Mouse (Mus musculus) liver, postnatal 0 days (tissue): ENCODE data around the gene Polr1c. TPM values are rescaled to one million over a fixed set of nuclear protein-coding genes. Genes with fewer than 3 reads are reported as not detected.

Source experiments
- ATAC-seq: fragments of 200-750 bp; cut with Nextera tagmentation; 2 replicates; pipeline ENCODE4 v1.8.0; 2017; ENCODE audit warnings: mild to moderate bottlenecking, moderate library complexity
- DNase-seq: peaks from one replicate; pipeline ENCODE4 v3.0.0-alpha.2; 2016
- H3K27ac ChIP-seq: fragments of 300-500 bp; sonication (generic); 2 replicates; pipeline ENCODE4 v1.5.1; 2014; ENCODE audit warnings: antibody characterized with exemption, moderate library complexity, mild to moderate bottlenecking, low read depth
- H3K27me3 ChIP-seq: fragments of 300-500 bp; sonication (generic); 2 replicates; pipeline ENCODE4 v1.6.1; 2014; ENCODE audit warnings: low read length, control low read depth, mixed read lengths; ENCODE audit not compliant: insufficient read depth
- H3K36me3 ChIP-seq: fragments of 300-500 bp; sonication (generic); replicated peaks from 2 replicates; pipeline ENCODE4 v1.6.1; 2014; ENCODE audit warnings: mild to moderate bottlenecking, control low read depth, low read length, moderate library complexity, mixed read lengths; ENCODE audit not compliant: insufficient read depth
- H3K4me1 ChIP-seq: fragments of 300-500 bp; sonication (generic); 2 replicates; pipeline ENCODE4 v1.6.1; 2014; ENCODE audit warnings: antibody characterized with exemption, mild to moderate bottlenecking, control low read depth; ENCODE audit not compliant: insufficient read depth
- H3K4me2 ChIP-seq: fragments of 300-500 bp; sonication (generic); 2 replicates; pipeline ENCODE4 v1.6.1; 2014; ENCODE audit warnings: low read depth, mild to moderate bottlenecking, low read length, moderate library complexity, mixed read lengths
- H3K4me3 ChIP-seq: fragments of 300-500 bp; sonication (generic); 2 replicates; pipeline ENCODE4 v1.5.1; 2014; ENCODE audit warnings: low read depth, low read length
- H3K9ac ChIP-seq: fragments of 300-500 bp; sonication (generic); replicated peaks from 2 replicates; pipeline ENCODE4 v1.6.1; 2014; ENCODE audit warnings: mild to moderate bottlenecking, moderate library complexity
- H3K9me3 ChIP-seq: fragments of 300-500 bp; sonication (generic); 2 replicates; pipeline ENCODE4 v1.6.1; 2016; ENCODE audit warnings: mild to moderate bottlenecking, control low read depth, low read length, mixed read lengths
- CTCF ChIP-seq: sonication (generic); IDR thresholded peaks from 2 replicates; pipeline ENCODE4 v1.5.1; 2016; ENCODE audit warnings: antibody characterized with exemption, low read depth
- EP300 ChIP-seq: IDR thresholded peaks from 2 replicates; pipeline ENCODE4 v1.6.1; 2016; ENCODE audit warnings: antibody characterized with exemption, low read depth, mild to moderate bottlenecking
- WGBS: fragments of 180-500 bp; shearing (Covaris S2); extraction: QIAGEN DNeasy Blood & Tissue Kit; methylation state at CpG from one replicate; pipeline ENCODE4 v1.1.7; 2014; ENCODE audit not compliant: insufficient replicate concordance; 5-methylcytosine and 5-hydroxymethylcytosine counted together
- polyA plus RNA-seq: library from polyadenylated mRNA; unstranded; fragments of >200 nt; fragmentation: Nextera tagmentation; extraction: Ambion mirVana; gene quantifications from 2 replicates; pipeline ENCODE4 v1.2.1, GENCODE M21; 2015

The Polr1c gene
- polyA plus RNA-seq, 1 experiment from 2014 or later: 23.9 TPM

GRCm38 (mm10) chr17:46252571-46253451 is 5.0 kb upstream of the Polr1c start:
- peaks cover 23% of the 10 kb centered on the region for H3K27me3 ChIP-seq
- DNase-seq (peak; percentile 55), ATAC-seq (no peak)
- H3K9me3 ChIP-seq: no peaks in the 10 kb centered on the region
- peaks cover 20% of the 10 kb centered on the region for H3K4me1 ChIP-seq
- peaks cover 31% of the 10 kb centered on the region for H3K36me3 ChIP-seq
- peak overlapping the region; percentile 99 for H3K4me2 ChIP-seq
- no peak overlapping the region for H3K27ac ChIP-seq
- no peak overlapping the region for H3K9ac ChIP-seq
- H3K4me3 ChIP-seq: peak overlapping the region; percentile 68; the same call in 1 of the 2 replicates
- 47% methylated on average over 14 of the region's 14 CpGs for WGBS
- TF ChIP-seq CTCF (peak; percentile 61), EP300 (no peak)

- Histone ChIP-seq H3K4me2 (no peak overlapping the region), H3K4me1 (peaks cover 27% of the 10 kb centered on the region), H3K9ac (no peak overlapping the region), H3K27me3 (peaks cover 23% of the 10 kb centered on the region), H3K36me3 (peaks cover 31% of the 10 kb centered on the region), H3K4me3 (no peak overlapping the region), H3K27ac (no peak overlapping the region), H3K9me3 (no peaks in the 10 kb centered on the region)
- DNase-seq (no peak), ATAC-seq (no peak)
- TF ChIP-seq EP300 (no peak), CTCF (peak; percentile 21; the same call in 1 of the 2 replicates)
- 81% methylated on average over 7 of the region's 7 CpGs for WGBS
Measured at GRCm38 (mm10) chr17:46251174-46251573, 3.3 kb upstream of the Polr1c start.

GRCm38 (mm10) chr17:46248189-46248522 is 302 bp upstream of the Polr1c start:
- Histone ChIP-seq H3K36me3 (peaks cover 59% of the 10 kb centered on the region), H3K27me3 (no peaks in the 10 kb centered on the region), H3K9ac (peak overlapping the region; percentile 99), H3K9me3 (no peaks in the 10 kb centered on the region), H3K4me3 (peak overlapping the region; percentile 97), H3K4me2 (peak overlapping the region; percentile 96), H3K4me1 (peaks cover 16% of the 10 kb centered on the region), H3K27ac (peak overlapping the region; percentile 86)
- peak; percentile 61 for ATAC-seq
- no peak for DNase-seq
- TF ChIP-seq CTCF: no peak
- TF ChIP-seq EP300: no peak
- 1% methylated on average over 37 of the region's 37 CpGs for WGBS

- H3K4me3 ChIP-seq: no peak overlapping the region
- 70% methylated on average over 10 of the region's 10 CpGs for WGBS
- no peak overlapping the region for H3K4me2 ChIP-seq
- H3K9ac ChIP-seq: no peak overlapping the region
- TF ChIP-seq CTCF (no peak), EP300 (no peak)
- ATAC-seq: peak; percentile 22; the same call in 1 of the 2 replicates
- H3K4me1 ChIP-seq: peaks cover 15% of the 10 kb centered on the region
- H3K27me3 ChIP-seq: no peaks in the 10 kb centered on the region
- H3K36me3 ChIP-seq: peaks cover 64% of the 10 kb centered on the region
- no peak overlapping the region for H3K27ac ChIP-seq
- DNase-seq: peak; percentile 64
- H3K9me3 ChIP-seq: no peaks in the 10 kb centered on the region
Measured at GRCm38 (mm10) chr17:46244579-46244978, 3.3 kb downstream of the Polr1c start.

GRCm38 (mm10) chr17:46243624-46244023 is 4.2 kb downstream of the Polr1c start:
- ATAC-seq: no peak

GRCm38 (mm10) chr17:46242993-46243392 is 4.9 kb downstream of the Polr1c start:
- no peak for TF ChIP-seq CTCF
- no peak for TF ChIP-seq EP300
- Histone ChIP-seq H3K4me2 (no peak overlapping the region), H3K27ac (no peak overlapping the region), H3K9ac (no peak overlapping the region), H3K4me3 (no peak overlapping the region), H3K9me3 (no peaks in the 10 kb centered on the region), H3K4me1 (peaks cover 8% of the 10 kb centered on the region), H3K36me3 (peaks cover 76% of the 10 kb centered on the region), H3K27me3 (no peaks in the 10 kb centered on the region)
- ATAC-seq (no peak), DNase-seq (no peak)
- 76% methylated on average over 4 of the region's 4 CpGs for WGBS

More at GRCm38 (mm10) chr17:46243624-46244023, 4.2 kb downstream of the Polr1c start:
- no peak for DNase-seq
- no peak for TF ChIP-seq CTCF
- no peak for TF ChIP-seq EP300
- Histone ChIP-seq H3K9ac (no peak overlapping the region), H3K4me2 (no peak overlapping the region), H3K4me3 (no peak overlapping the region), H3K27me3 (no peaks in the 10 kb centered on the region), H3K36me3 (peaks cover 70% of the 10 kb centered on the region), H3K4me1 (peaks cover 8% of the 10 kb centered on the region), H3K27ac (no peak overlapping the region), H3K9me3 (no peaks in the 10 kb centered on the region)
- 87% methylated on average over 2 of the region's 2 CpGs for WGBS
